Mouse (Mus musculus): ENCODE results near the gene Ppp1r2.

DNA sequence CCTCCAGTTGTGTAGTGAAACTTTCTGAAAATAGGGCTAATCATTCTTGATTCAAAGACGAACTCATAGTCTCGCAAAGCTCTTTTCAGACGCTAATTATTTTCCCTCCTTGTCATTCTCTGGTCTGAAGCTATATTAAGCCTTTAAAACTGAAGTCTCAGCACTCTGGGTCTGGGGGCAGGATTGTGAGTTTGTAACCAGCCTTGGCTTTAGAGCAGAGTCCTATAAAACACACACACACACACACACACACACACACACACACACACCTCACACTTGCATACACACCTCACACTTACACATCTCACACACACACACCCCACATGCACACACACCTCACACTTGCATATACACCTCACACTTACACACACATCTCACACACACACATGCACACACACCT is 40.7 kb downstream of the Ppp1r2 start:
- no peak for TF ChIP-seq EP300 (IDR thresholded peaks at IDR 0.05)
- no peak for TF ChIP-seq CTCF (IDR thresholded peaks at IDR 0.05)

Measured in lung, postnatal 0 days (tissue).